ENCODE assay signal across 9 mouse cellular contexts in the genomic region with DNA sequence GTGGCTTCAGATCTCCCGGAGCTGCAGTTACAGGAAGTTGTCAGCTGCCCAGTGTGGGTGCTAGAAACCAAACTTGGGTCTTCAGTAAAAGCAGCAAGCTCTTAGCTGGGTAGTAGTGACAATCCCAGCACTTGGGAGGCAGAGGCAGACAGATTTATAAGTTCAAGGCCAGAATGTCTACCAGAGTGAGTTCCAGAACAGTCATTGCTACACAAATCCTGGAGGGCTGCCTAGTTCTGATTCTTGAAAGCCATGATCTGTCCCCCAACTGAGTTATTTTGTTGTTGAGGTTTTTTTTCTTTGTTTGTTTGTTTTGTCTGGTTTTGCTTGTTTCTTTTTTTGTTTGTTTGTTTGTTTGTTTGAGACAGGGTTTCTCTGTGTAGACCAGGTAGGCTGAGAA. TPM values are rescaled to one million over a fixed set of nuclear protein-coding genes. Genes with fewer than 3 reads are reported as not detected.
"Had no signal": no experiment of that assay in that cellular context is flagged by ENCODE, and none has a peak within 500 bp of the region (broad histone marks: within the 10 kb centered on the region; RNA-seq: fewer than 3 reads in every experiment).

No protein-coding gene starts in this region.

- H3K4me1 ChIP-seq: kidney, embryonic 15.5 days; stomach, embryonic 15.5 days had no signal

- H3K9ac ChIP-seq: kidney, embryonic 15.5 days; liver, embryonic 13.5 days; stomach, embryonic 15.5 days had no signal

- H3K4me3 ChIP-seq: kidney, embryonic 15.5 days; left cerebral cortex, adult 2 months; liver, embryonic 13.5 days; stomach, embryonic 15.5 days had no signal

- H3K27me3 ChIP-seq: kidney, embryonic 15.5 days; liver, embryonic 13.5 days; stomach, embryonic 15.5 days had no signal

- H3K9me3 ChIP-seq: kidney, embryonic 15.5 days; liver, embryonic 13.5 days; stomach, embryonic 15.5 days had no signal

- H3K4me2 ChIP-seq: kidney, embryonic 15.5 days; liver, embryonic 13.5 days; midbrain, embryonic 11.5 days; stomach, embryonic 15.5 days had no signal

- H3K27ac ChIP-seq: kidney, embryonic 15.5 days; left cerebral cortex, adult 2 months; liver, embryonic 13.5 days; stomach, embryonic 15.5 days had no signal

- DNase-seq: right cerebral cortex, postnatal 25 days had no signal

- H3K36me3 ChIP-seq: kidney, embryonic 15.5 days; liver, embryonic 13.5 days; stomach, embryonic 15.5 days had no signal

RNA-seq across cellular contexts. Expression of a gene that starts 11.0 kb away (rescaled TPM):
- total RNA-seq: liver, adult 2 months; megakaryocyte progenitor cell, adult 5-6 weeks; megakaryocyte-erythroid progenitor cell, adult 5-6 weeks had no signal
- polyA plus RNA-seq: liver, adult 2 months had no signal
